Mouse (Mus musculus): ENCODE results near the gene Foxp4. TPM values are rescaled to one million over a fixed set of nuclear protein-coding genes. Genes with fewer than 3 reads are reported as not detected.

The Foxp4 gene
- polyA plus RNA-seq, 1 experiment from 2014 or later, result 12.5 TPM

- Histone ChIP-seq H3K4me3 (ENCODE audit: low read length) (no peak overlapping the region), H3K4me2 (ENCODE audit: low read depth, low read length) (peak overlapping the region; percentile 17), H3K9me3 (ENCODE audit: control insufficient read depth, low read length) (no peaks in the 10 kb centered on the region), H3K9ac (ENCODE audit: low read depth, low read length) (peak overlapping the region; percentile 46; the same call in 1 of the 2 replicates), H3K4me1 (ENCODE audit: control insufficient read depth, insufficient read depth, low read length) (peaks cover 34% of the 10 kb centered on the region), H3K36me3 (ENCODE audit: control insufficient read depth, insufficient read depth, low read length) (no peaks in the 10 kb centered on the region), H3K27ac (ENCODE audit: low read length) (peak overlapping the region; percentile 75), H3K27me3 (replicated peaks; ENCODE audit: control insufficient read depth, insufficient read depth, low read length) (no peaks in the 10 kb centered on the region)
- WGBS, result 14% methylated on average over 12 of the region's 12 CpGs
- ATAC-seq, result peak; percentile 27; the same call in 1 of the 2 replicates
Measured at GRCm38 (mm10) chr17:47952368-47953081, 28.1 kb upstream of the Foxp4 start.

GRCm38 (mm10) chr17:47951452-47951851, 27.0 kb upstream of the Foxp4 start:
- Histone ChIP-seq H3K27ac (ENCODE audit: low read length) (no peak overlapping the region), H3K36me3 (ENCODE audit: control insufficient read depth, insufficient read depth, low read length) (no peaks in the 10 kb centered on the region), H3K4me1 (ENCODE audit: control insufficient read depth, insufficient read depth, low read length) (peaks cover 43% of the 10 kb centered on the region), H3K9me3 (ENCODE audit: control insufficient read depth, low read length) (no peaks in the 10 kb centered on the region), H3K4me3 (ENCODE audit: low read length) (no peak overlapping the region), H3K27me3 (replicated peaks; ENCODE audit: control insufficient read depth, insufficient read depth, low read length) (no peaks in the 10 kb centered on the region), H3K4me2 (ENCODE audit: low read depth, low read length) (no peak overlapping the region), H3K9ac (ENCODE audit: low read depth, low read length) (no peak overlapping the region)
- 64% methylated on average over 13 of the region's 13 CpGs for WGBS
- ATAC-seq, result no peak

- H3K9me3 ChIP-seq (ENCODE audit: control insufficient read depth, low read length), result no peaks in the 10 kb centered on the region
- H3K4me2 ChIP-seq (ENCODE audit: low read depth, low read length), result no peak overlapping the region
- H3K4me1 ChIP-seq (ENCODE audit: control insufficient read depth, insufficient read depth, low read length), result peaks cover 40% of the 10 kb centered on the region
- no peaks in the 10 kb centered on the region for H3K27me3 ChIP-seq (replicated peaks; ENCODE audit: control insufficient read depth, insufficient read depth, low read length)
- no peak overlapping the region for H3K4me3 ChIP-seq (ENCODE audit: low read length)
- H3K36me3 ChIP-seq (ENCODE audit: control insufficient read depth, insufficient read depth, low read length), result no peaks in the 10 kb centered on the region
- WGBS, result 84% methylated on average over 5 of the region's 5 CpGs
- no peak overlapping the region for H3K27ac ChIP-seq (ENCODE audit: low read length)
- H3K9ac ChIP-seq (ENCODE audit: low read depth, low read length), result no peak overlapping the region
- no peak for ATAC-seq
Measured at GRCm38 (mm10) chr17:47950831-47951230, 26.4 kb upstream of the Foxp4 start.

- H3K27me3 ChIP-seq (replicated peaks; ENCODE audit: control insufficient read depth, insufficient read depth, low read length), result no peaks in the 10 kb centered on the region
- H3K27ac ChIP-seq (ENCODE audit: low read length), result no peak overlapping the region
- no peaks in the 10 kb centered on the region for H3K9me3 ChIP-seq (ENCODE audit: control insufficient read depth, low read length)
- no peak overlapping the region for H3K9ac ChIP-seq (ENCODE audit: low read depth, low read length)
- no peak for ATAC-seq
- no peak overlapping the region for H3K4me3 ChIP-seq (ENCODE audit: low read length)
- no peaks in the 10 kb centered on the region for H3K36me3 ChIP-seq (ENCODE audit: control insufficient read depth, insufficient read depth, low read length)
- peaks cover 31% of the 10 kb centered on the region for H3K4me1 ChIP-seq (ENCODE audit: control insufficient read depth, insufficient read depth, low read length)
- no peak overlapping the region for H3K4me2 ChIP-seq (ENCODE audit: low read depth, low read length)
- WGBS, result 92% methylated on average over 12 of the region's 12 CpGs
Measured at GRCm38 (mm10) chr17:47949441-47949840, 25.0 kb upstream of the Foxp4 start.

GRCm38 (mm10) chr17:47948753-47949152, 24.3 kb upstream of the Foxp4 start:
- ATAC-seq, result no peak

GRCm38 (mm10) chr17:47946921-47947420, 22.5 kb upstream of the Foxp4 start:
- Histone ChIP-seq H3K27ac (ENCODE audit: low read length) (peak overlapping the region; percentile 57), H3K9ac (ENCODE audit: low read depth, low read length) (peak overlapping the region; percentile 56), H3K27me3 (replicated peaks; ENCODE audit: control insufficient read depth, insufficient read depth, low read length) (no peaks in the 10 kb centered on the region), H3K4me1 (ENCODE audit: control insufficient read depth, insufficient read depth, low read length) (peaks cover 18% of the 10 kb centered on the region), H3K4me2 (ENCODE audit: low read depth, low read length) (peak overlapping the region; percentile 46), H3K4me3 (ENCODE audit: low read length) (peak overlapping the region; percentile 20), H3K36me3 (ENCODE audit: control insufficient read depth, insufficient read depth, low read length) (no peaks in the 10 kb centered on the region), H3K9me3 (ENCODE audit: control insufficient read depth, low read length) (no peaks in the 10 kb centered on the region)
- 9% methylated on average over 14 of the region's 14 CpGs for WGBS
- peak; percentile 66 for ATAC-seq

More at GRCm38 (mm10) chr17:47948753-47949152, 24.3 kb upstream of the Foxp4 start:
- no peak overlapping the region for H3K9ac ChIP-seq (ENCODE audit: low read depth, low read length)
- WGBS, result 67% methylated on average over 5 of the region's 5 CpGs
- no peak overlapping the region for H3K27ac ChIP-seq (ENCODE audit: low read length)
- H3K9me3 ChIP-seq (ENCODE audit: control insufficient read depth, low read length), result no peaks in the 10 kb centered on the region
- H3K36me3 ChIP-seq (ENCODE audit: control insufficient read depth, insufficient read depth, low read length), result no peaks in the 10 kb centered on the region
- no peak overlapping the region for H3K4me3 ChIP-seq (ENCODE audit: low read length)
- H3K27me3 ChIP-seq (replicated peaks; ENCODE audit: control insufficient read depth, insufficient read depth, low read length), result no peaks in the 10 kb centered on the region
- peaks cover 27% of the 10 kb centered on the region for H3K4me1 ChIP-seq (ENCODE audit: control insufficient read depth, insufficient read depth, low read length)
- H3K4me2 ChIP-seq (ENCODE audit: low read depth, low read length), result no peak overlapping the region

- Histone ChIP-seq H3K27me3 (replicated peaks; ENCODE audit: control insufficient read depth, insufficient read depth, low read length) (no peaks in the 10 kb centered on the region), H3K4me3 (ENCODE audit: low read length) (no peak overlapping the region), H3K9me3 (ENCODE audit: control insufficient read depth, low read length) (no peaks in the 10 kb centered on the region), H3K36me3 (ENCODE audit: control insufficient read depth, insufficient read depth, low read length) (no peaks in the 10 kb centered on the region), H3K9ac (ENCODE audit: low read depth, low read length) (no peak overlapping the region), H3K4me2 (ENCODE audit: low read depth, low read length) (no peak overlapping the region), H3K4me1 (ENCODE audit: control insufficient read depth, insufficient read depth, low read length) (peaks cover 19% of the 10 kb centered on the region), H3K27ac (ENCODE audit: low read length) (no peak overlapping the region)
- WGBS, result 77% methylated on average over 3 of the region's 3 CpGs
- ATAC-seq, result no peak
Measured at GRCm38 (mm10) chr17:47946111-47946510, 21.7 kb upstream of the Foxp4 start.

- no peak overlapping the region for H3K4me3 ChIP-seq (ENCODE audit: low read length)
- H3K9ac ChIP-seq (ENCODE audit: low read depth, low read length), result no peak overlapping the region
- no peaks in the 10 kb centered on the region for H3K36me3 ChIP-seq (ENCODE audit: control insufficient read depth, insufficient read depth, low read length)
- ATAC-seq, result 0 out of 2 replicates have a peak, but pooled peaks have one; percentile 16
- WGBS, result 45% methylated on average over 9 of the region's 9 CpGs
- peaks cover 19% of the 10 kb centered on the region for H3K4me1 ChIP-seq (ENCODE audit: control insufficient read depth, insufficient read depth, low read length)
- H3K27me3 ChIP-seq (replicated peaks; ENCODE audit: control insufficient read depth, insufficient read depth, low read length), result no peaks in the 10 kb centered on the region
- H3K9me3 ChIP-seq (ENCODE audit: control insufficient read depth, low read length), result no peaks in the 10 kb centered on the region
- no peak overlapping the region for H3K4me2 ChIP-seq (ENCODE audit: low read depth, low read length)
- H3K27ac ChIP-seq (ENCODE audit: low read length), result no peak overlapping the region
Measured at GRCm38 (mm10) chr17:47943103-47943870, 18.8 kb upstream of the Foxp4 start.

- Histone ChIP-seq H3K4me3 (ENCODE audit: low read length) (no peak overlapping the region), H3K4me1 (ENCODE audit: control insufficient read depth, insufficient read depth, low read length) (peaks cover 15% of the 10 kb centered on the region), H3K36me3 (ENCODE audit: control insufficient read depth, insufficient read depth, low read length) (no peaks in the 10 kb centered on the region), H3K9ac (ENCODE audit: low read depth, low read length) (no peak overlapping the region), H3K4me2 (ENCODE audit: low read depth, low read length) (no peak overlapping the region), H3K27me3 (replicated peaks; ENCODE audit: control insufficient read depth, insufficient read depth, low read length) (no peaks in the 10 kb centered on the region), H3K9me3 (ENCODE audit: control insufficient read depth, low read length) (no peaks in the 10 kb centered on the region), H3K27ac (ENCODE audit: low read length) (no peak overlapping the region)
- no peak for ATAC-seq
- 68% methylated on average over 4 of the region's 4 CpGs for WGBS
Measured at GRCm38 (mm10) chr17:47942008-47942407, 17.6 kb upstream of the Foxp4 start.

Data from intestine, embryonic 16.5 days (tissue).